Mouse (Mus musculus): ENCODE data around the gene Ankrd65. TPM values are rescaled to one million over a fixed set of nuclear protein-coding genes. Genes with fewer than 3 reads are reported as not detected.
"Not testable (repeated sequence)": the region's sequence is repeated elsewhere in the genome, so short reads cannot be mapped to it uniquely, and the experiment has no call there.

Ankrd65 gene
- total RNA-seq (2021) (not detected), polyA plus RNA-seq (2012; rRNA removed) (0.41 TPM in 1 of 2 replicates, not detected in the other)
- long read RNA-seq, result 0 reads

DNA sequence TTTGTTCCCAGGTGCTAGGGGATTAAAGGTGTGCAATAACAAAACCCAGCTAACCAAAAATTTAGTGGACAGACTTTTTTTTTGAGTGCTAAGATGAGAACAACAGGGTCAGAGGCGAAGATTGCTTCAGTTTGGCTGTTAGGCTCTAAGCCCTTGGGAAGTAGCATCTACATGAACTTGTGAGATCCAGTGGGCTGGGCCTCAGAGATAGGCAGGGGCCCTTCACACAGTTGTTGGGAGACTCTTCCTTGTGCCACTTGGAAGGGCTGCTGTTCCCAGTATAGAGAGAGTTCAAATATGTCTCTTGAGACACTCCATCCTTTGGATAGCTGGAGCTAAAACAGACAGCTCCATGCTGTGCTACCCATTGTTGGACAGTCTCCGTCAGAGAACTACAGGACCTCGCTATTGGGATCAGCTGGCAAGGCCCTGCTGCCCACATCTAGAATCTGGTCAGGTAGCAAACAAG, at the start of gene Ankrd65:
Gene Ankrd65 (plus strand): TSS at position 419 of the 469 bp plus-strand sequence.
- Histone ChIP-seq H3K36me3 (ENCODE audit: control insufficient read depth, insufficient read depth, low read length) (no peaks in the 10 kb centered on the region), H3K4me3 (no peak within 1 kb of the TSS), H3K27ac (no peak within 1 kb of the TSS), H3K9ac (ENCODE audit: low read depth, low read length) (no peak within 1 kb of the TSS), H3K79me2 (replicated peaks; ENCODE audit: control insufficient read depth, insufficient read depth, low read length) (no peaks in the 10 kb centered on the region), H3K4me1 (ENCODE audit: control insufficient read depth, insufficient read depth, low read length) (no peaks in the 10 kb centered on the region), H3K27me3 (ENCODE audit: control insufficient read depth, insufficient read depth, low read length) (no peaks in the 10 kb centered on the region)
- intact Hi-C loops (cut with DNase I), result no loop called here
- 88% methylated on average over 3 of the region's 3 CpGs for WGBS
- TF ChIP-seq EP300 (IDR thresholded peaks at IDR 0.05; ENCODE audit: insufficient read depth, low read depth, low read length) (no peak), CTCF (IDR thresholded peaks at IDR 0.05) (no peak), POLR2A (IDR thresholded peaks at IDR 0.05; ENCODE audit: insufficient read depth, low read depth, low read length) (no peak)
- DNase-seq, result no peak

DNA sequence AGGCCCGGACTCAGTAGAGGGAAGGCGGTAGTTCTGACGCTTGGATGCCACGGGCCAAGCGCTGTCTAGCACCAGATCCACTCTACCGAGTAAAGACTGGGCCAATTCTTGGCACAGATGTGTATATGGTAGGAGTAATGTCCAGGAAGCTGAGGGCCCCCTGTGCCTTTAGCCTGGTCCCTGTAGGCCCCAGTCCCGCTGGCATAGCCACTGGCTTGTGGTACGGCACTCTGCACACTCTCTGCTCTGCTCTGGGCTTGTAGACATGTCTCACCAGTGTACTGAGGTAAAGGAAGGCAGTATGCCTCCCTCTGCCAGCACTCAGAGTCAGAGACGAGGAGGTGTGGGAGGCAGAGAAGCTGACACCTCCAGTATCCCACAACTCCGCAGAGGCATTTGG, 49.6 kb upstream of the Ankrd65 start:
- H3K9ac ChIP-seq (ENCODE audit: low read depth, low read length); H3K27ac ChIP-seq; H3K79me2 ChIP-seq (replicated peaks; ENCODE audit: control insufficient read depth, insufficient read depth, low read length); intact Hi-C loops (cut with DNase I); H3K36me3 ChIP-seq (ENCODE audit: control insufficient read depth, insufficient read depth, low read length); H3K27me3 ChIP-seq (ENCODE audit: control insufficient read depth, insufficient read depth, low read length); DNase-seq; H3K4me1 ChIP-seq (ENCODE audit: control insufficient read depth, insufficient read depth, low read length); H3K4me3 ChIP-seq: not testable (repeated sequence)
- 82% methylated on average over 10 of the region's 10 CpGs for WGBS

DNA sequence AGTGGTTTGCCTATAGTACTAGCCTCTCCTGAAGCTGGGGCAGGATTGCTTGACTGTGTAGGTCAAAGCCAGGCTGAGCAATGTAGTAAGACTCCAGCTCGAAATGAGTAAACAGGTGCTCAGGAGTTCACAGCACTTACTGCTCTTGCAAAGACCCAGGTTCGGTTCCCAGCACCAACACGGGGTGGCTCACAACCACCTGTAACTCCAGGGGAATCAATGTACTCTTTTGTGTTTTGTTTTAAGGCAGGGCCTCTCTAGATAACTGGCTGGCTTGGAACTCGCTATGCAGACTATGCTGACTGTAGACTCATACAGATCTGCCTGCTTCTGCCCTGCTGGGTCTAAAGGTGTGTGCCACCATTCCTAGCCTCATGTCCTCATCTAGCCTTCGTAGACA, 47.6 kb upstream of the Ankrd65 start:
- Histone ChIP-seq H3K9ac (ENCODE audit: low read depth, low read length) (no peak overlapping the region), H3K27me3 (ENCODE audit: control insufficient read depth, insufficient read depth, low read length) (no peaks in the 10 kb centered on the region), H3K79me2 (replicated peaks; ENCODE audit: control insufficient read depth, insufficient read depth, low read length) (no peaks in the 10 kb centered on the region), H3K36me3 (ENCODE audit: control insufficient read depth, insufficient read depth, low read length) (no peaks in the 10 kb centered on the region), H3K4me3 (no peak overlapping the region), H3K27ac (no peak overlapping the region), H3K4me1 (ENCODE audit: control insufficient read depth, insufficient read depth, low read length) (no peaks in the 10 kb centered on the region)
- DNase-seq, result no peak
- TF ChIP-seq CTCF (IDR thresholded peaks at IDR 0.05), result no peak
- TF ChIP-seq EP300 (IDR thresholded peaks at IDR 0.05; ENCODE audit: insufficient read depth, low read depth, low read length), result no peak
- TF ChIP-seq POLR2A (IDR thresholded peaks at IDR 0.05; ENCODE audit: insufficient read depth, low read depth, low read length), result no peak
- 92% methylated on average over 5 of the region's 5 CpGs for WGBS
- intact Hi-C loops (cut with DNase I), result no loop called here

DNA sequence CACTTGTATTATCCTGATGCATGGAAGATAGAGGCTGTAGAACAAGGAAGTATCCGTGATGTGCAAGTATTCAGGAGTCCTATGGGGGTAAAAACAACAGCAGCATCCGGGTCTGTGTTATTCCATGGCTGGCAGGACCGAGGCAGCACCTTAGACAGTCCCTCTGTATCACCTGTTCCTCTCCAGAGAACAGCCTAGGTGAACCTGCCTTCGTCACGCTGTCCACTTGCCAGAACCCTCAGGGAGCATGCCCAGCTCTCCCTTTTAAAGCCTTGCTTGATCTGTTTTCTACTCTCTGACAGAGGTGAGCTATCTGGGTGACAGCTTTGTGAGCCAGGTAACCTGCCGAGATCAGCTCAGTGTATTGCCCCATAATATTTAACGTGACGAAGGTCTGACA, 45.8 kb upstream of the Ankrd65 start:
- no peak for TF ChIP-seq EP300 (IDR thresholded peaks at IDR 0.05; ENCODE audit: insufficient read depth, low read depth, low read length)
- TF ChIP-seq POLR2A (IDR thresholded peaks at IDR 0.05; ENCODE audit: insufficient read depth, low read depth, low read length), result no peak
- no peak for TF ChIP-seq CTCF (IDR thresholded peaks at IDR 0.05)
- Histone ChIP-seq H3K79me2 (replicated peaks; ENCODE audit: control insufficient read depth, insufficient read depth, low read length) (no peaks in the 10 kb centered on the region), H3K27me3 (ENCODE audit: control insufficient read depth, insufficient read depth, low read length) (no peaks in the 10 kb centered on the region), H3K27ac (no peak overlapping the region), H3K9ac (ENCODE audit: low read depth, low read length) (no peak overlapping the region), H3K4me1 (ENCODE audit: control insufficient read depth, insufficient read depth, low read length) (no peaks in the 10 kb centered on the region), H3K4me3 (no peak overlapping the region), H3K36me3 (ENCODE audit: control insufficient read depth, insufficient read depth, low read length) (no peaks in the 10 kb centered on the region)
- no peak for DNase-seq
- WGBS, result 87% methylated on average over 8 of the region's 8 CpGs
- intact Hi-C loops (cut with DNase I), result no loop called here

DNA sequence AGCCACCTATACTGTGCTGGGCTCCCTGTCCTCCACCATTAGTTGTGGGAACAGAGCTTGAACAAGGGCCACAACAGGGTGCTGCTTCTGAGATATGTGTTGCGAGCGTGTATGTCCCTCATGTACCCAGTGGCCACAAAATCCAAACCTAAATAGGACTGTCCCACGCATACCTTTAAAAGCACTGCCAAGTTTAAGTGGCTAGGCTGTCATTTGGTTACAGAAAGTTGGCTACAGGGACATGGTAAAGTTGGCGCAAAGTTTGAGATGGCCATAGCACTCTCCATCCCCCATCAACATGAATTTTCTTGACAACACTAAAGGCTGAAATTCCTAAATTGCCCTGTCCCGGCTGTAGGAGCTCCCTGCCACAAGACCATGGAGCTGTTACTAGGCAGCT, 45.1 kb upstream of the Ankrd65 start:
- H3K4me1 ChIP-seq (ENCODE audit: control insufficient read depth, insufficient read depth, low read length), result no peaks in the 10 kb centered on the region

DNA sequence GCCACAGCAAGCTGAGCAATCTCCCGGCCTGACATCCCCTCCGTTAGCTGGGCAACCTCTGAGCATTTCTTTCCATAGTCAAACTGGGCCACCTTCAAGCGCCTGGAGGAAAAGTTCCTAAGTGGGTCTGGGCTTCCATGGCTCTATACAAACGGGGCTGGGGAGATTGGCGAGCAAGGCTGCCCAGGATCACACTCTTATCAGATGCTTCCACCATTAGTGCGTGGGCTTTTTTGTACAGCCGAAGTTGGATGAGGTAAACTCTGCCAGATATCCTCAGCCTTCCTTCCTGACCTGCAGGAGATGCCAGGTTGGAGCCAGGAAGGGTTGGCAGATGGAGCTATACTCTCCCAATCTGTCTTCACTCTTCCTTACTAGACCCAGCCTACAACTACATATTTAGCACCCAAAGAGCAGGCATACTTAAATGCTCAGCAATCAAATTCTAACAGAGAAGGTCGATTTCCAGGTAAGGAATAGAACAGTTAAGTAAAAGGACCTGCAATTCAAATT, 44.1 kb upstream of the Ankrd65 start:
- no peak for DNase-seq
- no peaks in the 10 kb centered on the region for H3K79me2 ChIP-seq (replicated peaks; ENCODE audit: control insufficient read depth, insufficient read depth, low read length)
- H3K4me3 ChIP-seq, result no peak overlapping the region
- no peak overlapping the region for H3K27ac ChIP-seq
- H3K9ac ChIP-seq (ENCODE audit: low read depth, low read length), result no peak overlapping the region
- intact Hi-C loops (cut with DNase I), result no loop called here
- H3K4me1 ChIP-seq (ENCODE audit: control insufficient read depth, insufficient read depth, low read length), result no peaks in the 10 kb centered on the region
- no peak for TF ChIP-seq CTCF (IDR thresholded peaks at IDR 0.05)
- TF ChIP-seq EP300 (IDR thresholded peaks at IDR 0.05; ENCODE audit: insufficient read depth, low read depth, low read length), result no peak
- no peak for TF ChIP-seq POLR2A (IDR thresholded peaks at IDR 0.05; ENCODE audit: insufficient read depth, low read depth, low read length)
- WGBS, result 68% methylated on average over 8 of the region's 8 CpGs
- no peaks in the 10 kb centered on the region for H3K36me3 ChIP-seq (ENCODE audit: control insufficient read depth, insufficient read depth, low read length)
- H3K27me3 ChIP-seq (ENCODE audit: control insufficient read depth, insufficient read depth, low read length), result no peaks in the 10 kb centered on the region

More for the DNA sequence above, 45.1 kb upstream of the Ankrd65 start:
- DNase-seq, result no peak
- WGBS, result 88% methylated on average over 5 of the region's 5 CpGs
- H3K27me3 ChIP-seq (ENCODE audit: control insufficient read depth, insufficient read depth, low read length), result no peaks in the 10 kb centered on the region
- TF ChIP-seq CTCF (IDR thresholded peaks at IDR 0.05), result no peak
- TF ChIP-seq EP300 (IDR thresholded peaks at IDR 0.05; ENCODE audit: insufficient read depth, low read depth, low read length), result no peak
- TF ChIP-seq POLR2A (IDR thresholded peaks at IDR 0.05; ENCODE audit: insufficient read depth, low read depth, low read length), result no peak
- H3K36me3 ChIP-seq (ENCODE audit: control insufficient read depth, insufficient read depth, low read length), result no peaks in the 10 kb centered on the region
- H3K9ac ChIP-seq (ENCODE audit: low read depth, low read length), result no peak overlapping the region
- H3K79me2 ChIP-seq (replicated peaks; ENCODE audit: control insufficient read depth, insufficient read depth, low read length), result no peaks in the 10 kb centered on the region
- H3K27ac ChIP-seq, result no peak overlapping the region
- intact Hi-C loops (cut with DNase I), result no loop called here
- H3K4me3 ChIP-seq, result no peak overlapping the region

Data from heart, adult 2 months (tissue).